ENCODE assay signal across 9 mouse cellular contexts in the genomic region with DNA sequence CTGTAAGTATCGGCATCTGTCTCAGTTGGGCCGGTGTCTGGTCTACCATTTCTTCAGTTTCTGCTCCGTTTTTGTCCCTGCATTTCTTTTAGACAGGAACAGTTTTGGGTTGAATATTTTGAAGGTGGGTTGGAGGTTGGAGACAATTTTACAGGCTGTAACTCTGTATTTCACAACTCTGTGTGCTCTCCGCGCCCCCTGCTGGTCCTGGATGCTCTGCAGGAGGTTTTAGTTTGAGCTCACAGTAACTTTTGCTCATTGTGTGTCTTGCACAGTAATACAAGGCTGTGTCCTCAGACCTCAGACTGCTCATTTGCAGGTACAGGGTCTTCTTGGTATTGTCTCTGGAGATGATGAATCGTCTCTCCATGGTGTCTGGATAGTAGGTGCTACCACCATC. TPM values are rescaled to one million over a fixed set of nuclear protein-coding genes. Genes with fewer than 3 reads are reported as not detected.
A peak's percentile ranks its signal among the peaks of the same experiment; 100 is the strongest.
DNase-seq lines count a peak whose midpoint lies in the region; ATAC-seq lines count a peak whose summit lies in the region.
"Had no signal": no experiment of that assay in that cellular context is flagged by ENCODE, and none has a peak within 500 bp of the region (broad histone marks: within the 10 kb centered on the region; RNA-seq: fewer than 3 reads in every experiment).

No protein-coding gene starts in this region.

- no peak for ATAC-seq in erythroid progenitor cell, adult 5-6 weeks (replicated peaks; ENCODE audit: low FRiP score, poor library complexity, severe bottlenecking)
- ATAC-seq in midbrain, embryonic 13.5 days = no peak

- H3K36me3 ChIP-seq in midbrain, embryonic 13.5 days = no peaks in the 10 kb centered on the region

- H3K4me2 ChIP-seq in midbrain, embryonic 13.5 days (replicated peaks) = no peak overlapping the region

- no peaks in the 10 kb centered on the region for H3K27me3 ChIP-seq in midbrain, embryonic 13.5 days

- intact Hi-C loops in heart, postnatal 25 days (cut with DNase I) = loop anchor here (5.0 kb wide), 1 partner anchor 356 kb away; no protein-coding TSS in a partner anchor

- peaks cover 18% of the 10 kb centered on the region for H3K9me3 ChIP-seq in midbrain, embryonic 13.5 days

- H3K4me1 ChIP-seq in midbrain, embryonic 13.5 days (replicated peaks) = no peaks in the 10 kb centered on the region

- no peak overlapping the region for H3K4me3 ChIP-seq in midbrain, embryonic 13.5 days (replicated peaks)

- no peak overlapping the region for H3K9ac ChIP-seq in midbrain, embryonic 13.5 days (replicated peaks)

- WGBS in midbrain, embryonic 13.5 days = 55% methylated on average over 6 of the region's 6 CpGs

- H3K27ac ChIP-seq in midbrain, embryonic 13.5 days = no peak overlapping the region

- peak; percentile 15 for DNase-seq in heart, postnatal 4 days
- no peak for DNase-seq in heart, postnatal 25 days (ENCODE audit: low spot score)
- peak; percentile 11 for DNase-seq in urinary bladder, postnatal 25 days (ENCODE audit: low spot score)
- no peak for DNase-seq in urinary bladder, postnatal 10 days (ENCODE audit: low spot score)
- peak; percentile 7 for DNase-seq in kidney, adult 9 months
- DNase-seq in thymus, postnatal 0 days (ENCODE audit: low spot score) = peak; percentile 39

RNA-seq across cellular contexts. Expression of gene Adam6a, which starts 34.5 kb away (rescaled TPM):
- total RNA-seq in heart, postnatal 4 days (2021) = not detected
- total RNA-seq in heart, postnatal 25 days (2021) = not detected
- not detected in 2 replicates for polyA plus RNA-seq in thymus, postnatal 0 days (2015; fragmentation: Nextera tagmentation; extraction: Ambion mirVana)
- not detected in 2 replicates for total RNA-seq in erythroid progenitor cell, adult 5-6 weeks (2015; ENCODE audit: low replicate concordance)
- total RNA-seq in erythroid progenitor cell, adult 5-6 weeks (2017; ENCODE audit: low replicate concordance) = not detected in 2 replicates
- polyA plus RNA-seq in midbrain, embryonic 13.5 days (2015; fragmentation: Nextera tagmentation; extraction: Ambion mirVana) = not detected in 2 replicates
- total RNA-seq: hematopoietic stem cell, adult 5-6 weeks had no signal

Comparison
In these comparisons a context has a peak if more than half of its experiments do, and no peak if none do; other contexts are left out.
1. DNase-seq: peak in heart, postnatal 4 days (single experiment), urinary bladder, postnatal 25 days (single experiment), kidney, adult 9 months (single experiment) and thymus, postnatal 0 days (single experiment); none in heart, postnatal 25 days (single experiment) and urinary bladder, postnatal 10 days (single experiment).